Mouse (Mus musculus) lung, adult 2 months (tissue): ENCODE data around the gene Fam78a.

Experiments used
- CTCF ChIP-seq: fragments of 200-500 bp; IDR thresholded peaks from 2 replicates; pipeline ENCODE4 v1.5.1; 2011; ENCODE audit warnings: mild to moderate bottlenecking, low read length, control low read depth; ENCODE audit not compliant: insufficient read depth
- POLR2A ChIP-seq: fragments of 200-500 bp; IDR thresholded peaks from 2 replicates; pipeline ENCODE4 v1.6.1; 2011; ENCODE audit warnings: low read depth, mild to moderate bottlenecking, control low read depth, low read length, borderline replicate concordance; ENCODE audit errors: extremely low read depth

DNA sequence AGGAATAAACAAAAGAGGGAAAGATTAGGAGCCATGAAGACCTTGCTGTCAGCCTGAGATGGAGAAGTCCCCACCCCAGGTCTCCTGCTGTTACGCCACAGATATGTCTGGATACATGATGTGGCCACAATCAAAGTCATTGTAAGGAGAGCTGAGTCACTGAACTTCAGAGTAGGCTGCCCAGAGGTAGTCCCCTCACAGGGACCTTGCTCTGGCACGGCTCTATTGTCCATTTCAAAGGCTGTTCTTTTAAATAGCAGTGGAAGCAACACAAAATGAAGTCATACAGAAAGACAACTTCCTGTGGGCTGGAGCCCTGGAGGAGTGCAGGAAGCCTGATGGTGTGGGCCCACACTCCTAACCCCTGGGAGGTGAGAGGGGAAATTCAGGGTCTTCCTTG lies 23.5 kb downstream of the Fam78a start:
- TF ChIP-seq POLR2A (no peak), CTCF (no peak)
